8 mouse cellular contexts compared by ENCODE assay signal in the genomic region with DNA sequence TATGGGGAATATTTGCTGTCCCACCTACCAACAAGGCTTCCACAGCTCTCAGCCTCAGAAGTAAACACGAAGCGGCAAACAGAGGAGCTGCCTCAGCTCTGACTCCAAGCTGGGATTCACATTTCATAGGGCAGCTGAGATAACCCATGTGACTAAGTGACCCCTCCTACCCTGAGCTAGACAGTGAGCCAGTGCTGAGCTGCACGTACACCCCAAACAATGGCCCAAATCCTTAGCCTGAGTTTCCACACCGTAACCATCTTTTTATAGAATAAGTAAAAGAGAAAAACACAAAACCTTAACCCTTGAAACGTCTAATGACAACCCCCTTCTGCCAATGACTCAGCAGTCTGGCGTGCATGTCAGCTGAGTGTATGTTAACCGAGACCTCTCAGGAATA. TPM values are rescaled to one million over a fixed set of nuclear protein-coding genes. Genes with fewer than 3 reads are reported as not detected.
DNase-seq lines count a peak whose midpoint lies in the region; ATAC-seq lines count a peak whose summit lies in the region.

No protein-coding gene starts in this region.

- H3K9ac ChIP-seq in forebrain, embryonic 14.5 days (ENCODE audit: low read length) = peak overlapping the region; percentile 21; the same call in 1 of the 2 replicates
- H3K9ac ChIP-seq in limb, embryonic 11.5 days (ENCODE audit: low read length) = peak overlapping the region; percentile 17; the same call in 1 of the 2 replicates
- H3K9ac ChIP-seq in midbrain, embryonic 11.5 days (ENCODE audit: low read length) = no peak overlapping the region

- 13% methylated on average over 7 of the region's 7 CpGs for WGBS in forebrain, embryonic 14.5 days
- WGBS in hindbrain, embryonic 10.5 days = 13% methylated on average over 7 of the region's 7 CpGs
- 16% methylated on average over 7 of the region's 7 CpGs for WGBS in limb, embryonic 11.5 days
- 9% methylated on average over 7 of the region's 7 CpGs for WGBS in midbrain, embryonic 11.5 days

- H3K27ac ChIP-seq in brown adipose tissue, adult 24 weeks (replicated peaks; ENCODE audit: low read depth, low read length) = peak overlapping the region; percentile 59
- no peak overlapping the region for H3K27ac ChIP-seq in forebrain, embryonic 14.5 days (ENCODE audit: low read depth, low read length)
- peak overlapping the region; percentile 95 for H3K27ac ChIP-seq in hindbrain, embryonic 10.5 days
- no peak overlapping the region for H3K27ac ChIP-seq in limb, embryonic 11.5 days (replicated peaks; ENCODE audit: low read depth, low read length)
- no peak overlapping the region for H3K27ac ChIP-seq in midbrain, embryonic 11.5 days (ENCODE audit: low read depth, low read length)

- H3K36me3 ChIP-seq in forebrain, embryonic 14.5 days (ENCODE audit: control insufficient read depth, insufficient read depth, low read length) = no peaks in the 10 kb centered on the region
- H3K36me3 ChIP-seq in hindbrain, embryonic 10.5 days = peaks cover 3% of the 10 kb centered on the region
- no peaks in the 10 kb centered on the region for H3K36me3 ChIP-seq in limb, embryonic 11.5 days (ENCODE audit: control insufficient read depth, insufficient read depth, low read length)
- H3K36me3 ChIP-seq in midbrain, embryonic 11.5 days (ENCODE audit: control insufficient read depth, insufficient read depth, low read length) = no peaks in the 10 kb centered on the region

- H3K4me1 ChIP-seq in brown adipose tissue, adult 24 weeks (ENCODE audit: control insufficient read depth, insufficient read depth, insufficient read length, low read length) = peaks cover 11% of the 10 kb centered on the region
- peaks cover 11% of the 10 kb centered on the region; the same call in 1 of the 2 replicates for H3K4me1 ChIP-seq in forebrain, embryonic 14.5 days (ENCODE audit: control insufficient read depth, insufficient read depth, low read length)
- H3K4me1 ChIP-seq in hindbrain, embryonic 10.5 days (replicated peaks) = peaks cover 46% of the 10 kb centered on the region
- peaks cover 13% of the 10 kb centered on the region for H3K4me1 ChIP-seq in limb, embryonic 11.5 days (ENCODE audit: control insufficient read depth, insufficient read depth, low read length)
- H3K4me1 ChIP-seq in midbrain, embryonic 11.5 days (ENCODE audit: control insufficient read depth, insufficient read depth, low read length) = peaks cover 25% of the 10 kb centered on the region

- peak overlapping the region; percentile 55 for H3K4me3 ChIP-seq in brown adipose tissue, adult 24 weeks (ENCODE audit: insufficient read depth, low read depth, low read length)
- H3K4me3 ChIP-seq in forebrain, embryonic 14.5 days (ENCODE audit: low read depth, low read length) = no peak overlapping the region
- H3K4me3 ChIP-seq in hindbrain, embryonic 10.5 days = peak overlapping the region; percentile 78
- H3K4me3 ChIP-seq in limb, embryonic 11.5 days (ENCODE audit: low read depth, low read length) = peak overlapping the region; percentile 12; the same call in 1 of the 2 replicates
- H3K4me3 ChIP-seq in midbrain, embryonic 11.5 days (ENCODE audit: low read depth, low read length) = 0 out of 2 replicates have a peak overlapping the region, but pooled peaks have one; percentile 9

- ATAC-seq in forebrain, embryonic 14.5 days = no peak
- ATAC-seq in limb, embryonic 11.5 days (ENCODE audit: insufficient number of reproducible peaks, low FRiP score, low TSS enrichment, low read depth) = no peak
- ATAC-seq in midbrain, embryonic 11.5 days (ENCODE audit: low FRiP score) = peak; percentile 39; the same call in 1 of the 2 replicates

- H3K27me3 ChIP-seq in forebrain, embryonic 14.5 days (replicated peaks; ENCODE audit: control insufficient read depth, insufficient read depth, low read length) = no peaks in the 10 kb centered on the region; the same call in 1 of the 2 replicates
- peaks cover 15% of the 10 kb centered on the region for H3K27me3 ChIP-seq in hindbrain, embryonic 10.5 days (ENCODE audit: insufficient read depth, poor library complexity, severe bottlenecking)
- no peaks in the 10 kb centered on the region for H3K27me3 ChIP-seq in limb, embryonic 11.5 days (ENCODE audit: control insufficient read depth, insufficient read depth, low read length)
- H3K27me3 ChIP-seq in midbrain, embryonic 11.5 days (ENCODE audit: control insufficient read depth, insufficient read depth, low read length) = peaks cover 5% of the 10 kb centered on the region; the same call in 1 of the 2 replicates

- H3K4me2 ChIP-seq in forebrain, embryonic 14.5 days (ENCODE audit: low read length) = peak overlapping the region; percentile 10; the same call in 1 of the 2 replicates
- H3K4me2 ChIP-seq in limb, embryonic 11.5 days (ENCODE audit: low read depth, severe bottlenecking) = peak overlapping the region; percentile 27; the same call in 1 of the 2 replicates
- peak overlapping the region; percentile 32 for H3K4me2 ChIP-seq in midbrain, embryonic 11.5 days

- H3K9me3 ChIP-seq in forebrain, embryonic 14.5 days (replicated peaks; ENCODE audit: control insufficient read depth, low read length) = no peaks in the 10 kb centered on the region
- no peaks in the 10 kb centered on the region for H3K9me3 ChIP-seq in hindbrain, embryonic 10.5 days
- no peaks in the 10 kb centered on the region for H3K9me3 ChIP-seq in limb, embryonic 11.5 days (ENCODE audit: control insufficient read depth, low read length)
- no peaks in the 10 kb centered on the region for H3K9me3 ChIP-seq in midbrain, embryonic 11.5 days (ENCODE audit: control insufficient read depth, low read length)

- DNase-seq in frontal cortex, postnatal 36 days (ENCODE audit: low spot score in 2 of 2) = peak; percentile 33 to 46
- no peak for DNase-seq in frontal cortex, postnatal 14 days (ENCODE audit: low spot score in 2 of 2)
- DNase-seq in forebrain, embryonic 14.5 days (ENCODE audit: low spot score) = peak; percentile 14
- peak; percentile 49 for DNase-seq in hindbrain, embryonic 10.5 days (ENCODE audit: low spot score)
- peak; percentile 31 for DNase-seq in limb, embryonic 11.5 days (ENCODE audit: low spot score)
- peak; percentile 91 for DNase-seq in midbrain, embryonic 11.5 days (ENCODE audit: low spot score, missing footprints)
- no peak for DNase-seq in natural killer cell, adult 2 months (ENCODE audit: low spot score in 2 of 2)

RNA-seq across cellular contexts. Expression of gene Bnip3, which starts 2.3 kb away (rescaled TPM):
- 291 and 323 TPM in 2 replicates for polyA plus RNA-seq in brown adipose tissue, adult 24 weeks (2012; ENCODE audit: insufficient read depth, insufficient read length, missing spikeins)
- polyA plus RNA-seq in forebrain, embryonic 14.5 days (2014; fragmentation: Nextera tagmentation; extraction: Ambion mirVana) = 84.9 and 89.1 TPM in 2 replicates
- polyA plus RNA-seq in hindbrain, embryonic 10.5 days (2016; fragmentation: Nextera tagmentation; extraction: Ambion mirVana) = 101 and 145 TPM in 2 replicates
- polyA plus RNA-seq in limb, embryonic 11.5 days (2014; fragmentation: Nextera tagmentation; extraction: Ambion mirVana) = 111 and 117 TPM in 2 replicates
- 80.0 and 86.1 TPM in 2 replicates for polyA plus RNA-seq in midbrain, embryonic 11.5 days (2014; fragmentation: Nextera tagmentation; extraction: Ambion mirVana)

RNA-seq across cellular contexts. Expression of gene Jakmip3, which starts 33.5 kb away (rescaled TPM):
- not detected in 2 replicates for polyA plus RNA-seq in brown adipose tissue, adult 24 weeks (2012; ENCODE audit: insufficient read depth, insufficient read length, missing spikeins)
- 2.4 and 4.9 TPM in 2 replicates for polyA plus RNA-seq in forebrain, embryonic 14.5 days (2014; fragmentation: Nextera tagmentation; extraction: Ambion mirVana)
- 1.3 and 1.8 TPM in 2 replicates for polyA plus RNA-seq in hindbrain, embryonic 10.5 days (2016; fragmentation: Nextera tagmentation; extraction: Ambion mirVana)
- polyA plus RNA-seq in limb, embryonic 11.5 days (2014; fragmentation: Nextera tagmentation; extraction: Ambion mirVana) = 0.35 and 0.45 TPM in 2 replicates
- polyA plus RNA-seq in midbrain, embryonic 11.5 days (2014; fragmentation: Nextera tagmentation; extraction: Ambion mirVana) = 0.59 and 0.87 TPM in 2 replicates

Comparison
In these comparisons a context has a peak if more than half of its experiments do, and no peak if none do; other contexts are left out.
1. DNase-seq: peak in frontal cortex, postnatal 36 days (2 of 2), forebrain, embryonic 14.5 days (single experiment), hindbrain, embryonic 10.5 days (single experiment), limb, embryonic 11.5 days (single experiment) and midbrain, embryonic 11.5 days (single experiment); none in frontal cortex, postnatal 14 days (0 of 2) and natural killer cell, adult 2 months (0 of 2).
2. H3K27ac ChIP-seq: peak in brown adipose tissue, adult 24 weeks (single experiment) and hindbrain, embryonic 10.5 days (single experiment); none in forebrain, embryonic 14.5 days (single experiment), limb, embryonic 11.5 days (single experiment) and midbrain, embryonic 11.5 days (single experiment).
3. Peak in every context shown above with its lines, with median percentiles within 50 percentile points of each other: H3K4me2 ChIP-seq.